Mouse (Mus musculus) fibroblast of lung, adult 2 months (primary cell): Measurements from ENCODE around the gene Ndufa10.
A peak's percentile ranks its signal among the peaks of the same experiment; 100 is the strongest.
"Not testable (repeated sequence)": the region's sequence is repeated elsewhere in the genome, so short reads cannot be mapped to it uniquely, and the experiment has no call there.

Experiments
- DNase-seq: peaks from one replicate; pipeline ENCODE4 v3.0.0-alpha.2; 2011; ENCODE audit warnings: low read depth

Gene Ndufa10

DNA sequence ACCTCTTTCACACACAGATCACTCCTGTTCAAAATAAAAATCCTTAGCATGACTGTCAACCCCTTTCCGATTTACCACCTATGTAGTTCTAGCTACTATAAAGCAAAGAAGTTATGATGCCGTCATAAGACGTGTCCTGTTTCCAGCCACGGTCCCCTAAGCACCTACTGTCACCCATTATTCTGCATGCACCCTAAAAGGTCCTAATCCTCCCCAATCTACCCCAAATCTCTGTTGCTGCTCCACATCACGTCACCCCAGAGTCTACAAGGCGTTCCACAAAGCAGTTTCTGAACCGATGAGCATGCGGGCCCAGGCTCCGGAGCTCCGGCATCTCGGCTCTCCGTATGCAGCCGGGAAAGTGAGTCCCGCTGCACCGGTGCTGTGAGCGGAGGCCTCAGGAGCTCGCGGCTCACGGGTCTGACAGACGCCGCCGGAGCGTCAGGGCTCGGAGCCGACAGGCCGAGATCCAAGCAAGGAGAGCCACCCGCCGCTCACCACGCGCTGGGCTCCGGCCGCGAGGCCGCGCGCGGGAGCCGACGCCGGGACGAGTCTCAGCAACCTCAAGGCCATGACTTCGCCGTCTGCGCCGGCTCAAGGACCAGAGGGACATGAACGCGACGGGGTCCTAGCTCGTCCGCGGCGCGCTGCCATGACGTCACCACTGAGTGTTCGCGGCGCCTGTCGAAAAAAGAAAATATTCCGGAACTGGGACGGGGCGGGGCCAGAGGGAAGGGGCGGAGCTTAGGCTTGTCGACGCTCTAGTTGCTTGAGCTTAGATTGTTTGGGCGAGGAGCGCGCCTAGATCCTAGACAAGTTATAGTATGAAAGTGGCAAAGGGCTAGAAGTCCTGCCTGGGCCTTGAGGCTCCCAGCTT is at the start of gene Ndufa10:
Gene Ndufa10, minus strand, starts transcription at position 696 of the 877 bp plus-strand sequence.
- DNase-seq: peak; percentile 79

DNA sequence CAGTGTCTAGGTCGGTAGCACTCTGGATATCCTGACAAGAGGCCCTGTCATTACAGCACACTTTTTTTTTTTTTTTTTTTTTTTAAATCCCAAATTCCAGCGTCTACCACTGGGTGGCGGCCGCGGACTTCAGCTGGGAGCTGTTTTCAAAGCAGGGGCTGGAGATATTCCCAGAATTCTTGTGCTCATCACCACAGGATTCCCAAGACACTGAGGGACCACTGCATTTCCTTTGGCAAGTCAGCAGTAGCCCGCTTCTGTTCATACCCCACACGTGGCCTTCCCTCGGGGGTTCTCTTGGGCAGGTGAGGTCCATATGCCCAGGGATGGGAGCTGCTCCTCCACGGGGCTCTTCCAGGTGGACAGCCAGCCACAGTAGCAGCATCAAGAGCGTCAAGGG is 47.7 kb upstream of the Ndufa10 start:
- DNase-seq: peak; percentile 30

DNA sequence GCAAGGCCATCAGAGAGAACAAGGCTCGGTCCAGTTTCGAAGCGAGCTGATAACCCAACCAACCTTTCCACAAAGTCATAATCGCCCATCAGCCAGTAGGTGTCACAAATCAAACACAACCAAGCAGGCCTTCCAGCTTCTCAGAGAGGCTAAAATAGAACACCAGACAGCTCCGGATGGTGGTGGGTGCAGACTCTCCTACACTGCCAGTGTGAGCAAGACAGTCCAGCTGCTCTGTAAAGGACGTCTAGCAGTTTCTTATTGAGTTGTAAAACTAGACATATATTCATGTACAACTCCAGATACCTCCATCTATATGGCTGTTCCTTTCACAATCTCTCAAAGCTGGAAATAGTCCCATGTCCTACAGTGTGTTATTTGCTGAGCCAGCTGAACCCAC is 45.4 kb upstream of the Ndufa10 start:
- no peak for DNase-seq

DNA sequence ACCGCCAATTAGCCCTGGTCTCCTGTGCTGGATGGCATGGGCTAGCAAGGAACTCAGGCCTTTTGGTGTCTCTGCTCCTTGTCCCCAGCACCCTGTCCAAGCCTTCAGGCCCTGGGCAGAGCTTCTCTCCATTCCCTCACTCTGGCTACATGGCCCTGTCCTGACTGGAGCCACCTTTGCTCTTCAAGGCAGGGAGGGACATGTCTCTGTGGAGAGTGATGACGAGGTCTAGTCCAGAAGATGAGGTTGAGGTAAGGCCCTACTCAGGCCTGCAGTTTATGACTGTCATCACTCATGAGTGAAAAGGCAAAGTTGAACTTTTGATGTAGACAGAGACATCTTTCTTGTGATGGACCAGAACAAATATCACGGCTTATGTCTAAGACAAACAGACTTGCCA is 44.9 kb upstream of the Ndufa10 start, which contains the start of gene Olfr1414:
Gene Olfr1414, minus strand, starts transcription at position 101 of the 400 bp plus-strand sequence.
- no peak for DNase-seq

DNA sequence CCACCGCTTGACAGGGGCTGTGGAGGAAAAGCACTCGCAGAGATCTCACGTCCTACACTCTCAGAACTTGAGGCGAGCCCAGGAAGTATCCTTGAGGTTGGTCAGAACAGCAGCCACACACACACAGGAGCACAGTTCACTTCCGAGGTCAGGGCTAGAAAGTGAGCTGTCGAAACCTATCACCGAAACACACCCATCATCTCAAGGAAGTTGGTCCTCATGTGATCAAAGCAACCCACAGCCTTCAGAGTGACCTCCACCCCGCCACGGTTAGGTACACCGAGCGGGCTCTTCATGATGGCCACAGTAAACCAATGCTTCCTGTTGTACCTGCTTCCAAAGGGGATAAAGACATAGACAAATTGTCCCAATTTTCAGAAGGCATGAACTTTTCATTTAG is 41.7 kb upstream of the Ndufa10 start:
- DNase-seq: no peak

DNA sequence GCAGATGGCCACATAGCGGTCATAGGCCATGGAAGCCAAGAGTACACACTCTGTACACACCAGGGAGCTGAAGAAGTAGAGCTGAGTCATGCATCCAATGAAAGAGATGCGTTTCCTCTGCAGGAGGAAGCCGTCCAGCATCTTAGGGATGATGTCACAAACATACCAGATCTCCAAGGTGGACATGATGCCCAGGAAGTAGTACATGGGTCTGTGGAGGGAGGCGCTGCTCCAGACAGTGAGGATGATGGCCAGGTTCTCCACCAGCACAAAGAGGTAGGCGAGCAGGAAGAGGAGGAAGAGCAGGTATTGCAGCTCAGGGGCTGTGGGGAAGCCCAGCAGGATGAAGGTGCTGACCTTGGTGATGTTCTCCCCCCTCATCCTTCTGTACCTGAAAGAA is 38.0 kb upstream of the Ndufa10 start:
- DNase-seq: not testable (repeated sequence)

DNA sequence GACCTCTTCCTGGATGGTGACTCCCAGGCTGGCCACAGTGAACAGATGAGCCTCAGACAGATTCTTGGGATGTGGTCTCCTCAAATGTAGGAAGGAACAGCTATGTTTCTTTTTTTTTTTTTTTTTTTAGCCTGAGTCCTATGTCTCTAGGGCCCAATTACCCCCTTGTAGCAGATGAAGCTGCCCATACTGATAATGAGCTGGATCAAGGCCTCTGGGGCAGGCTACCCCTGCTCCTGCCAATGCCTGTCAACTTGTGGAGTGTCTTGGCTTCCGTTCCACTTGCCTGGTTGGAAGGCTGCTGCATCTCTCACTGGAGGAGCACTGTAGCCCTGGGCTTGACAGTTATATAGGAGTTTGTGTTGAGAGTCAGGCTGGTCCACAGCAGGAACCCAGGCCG is 22.3 kb upstream of the Ndufa10 start, which contains the start of gene Olfr1415:
Gene Olfr1415, minus strand, starts transcription at position 101 of the 400 bp plus-strand sequence.
- DNase-seq: no peak

DNA sequence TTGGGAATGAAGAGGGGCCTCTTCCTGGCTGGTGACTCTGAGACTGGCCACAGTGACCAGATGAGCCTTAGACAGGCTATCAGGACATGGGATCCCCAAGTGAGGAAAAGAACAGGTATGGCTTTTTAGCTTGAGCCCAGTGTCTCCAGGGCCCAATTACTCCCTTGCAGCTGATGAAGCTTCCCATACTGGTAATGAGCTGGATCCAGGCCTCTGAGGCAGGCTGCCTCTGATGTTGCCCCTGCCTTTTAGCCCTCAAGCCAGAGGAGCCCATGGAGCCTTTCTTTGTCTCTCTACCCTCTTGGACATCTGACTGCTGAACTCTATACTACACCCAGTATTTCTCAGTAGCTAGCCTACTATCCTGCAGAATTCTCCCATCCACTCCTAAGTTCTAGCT is 11.4 kb upstream of the Ndufa10 start, which contains the start of gene Olfr1416:
Gene Olfr1416, minus strand, starts transcription at position 101 of the 400 bp plus-strand sequence.
- no peak for DNase-seq

DNA sequence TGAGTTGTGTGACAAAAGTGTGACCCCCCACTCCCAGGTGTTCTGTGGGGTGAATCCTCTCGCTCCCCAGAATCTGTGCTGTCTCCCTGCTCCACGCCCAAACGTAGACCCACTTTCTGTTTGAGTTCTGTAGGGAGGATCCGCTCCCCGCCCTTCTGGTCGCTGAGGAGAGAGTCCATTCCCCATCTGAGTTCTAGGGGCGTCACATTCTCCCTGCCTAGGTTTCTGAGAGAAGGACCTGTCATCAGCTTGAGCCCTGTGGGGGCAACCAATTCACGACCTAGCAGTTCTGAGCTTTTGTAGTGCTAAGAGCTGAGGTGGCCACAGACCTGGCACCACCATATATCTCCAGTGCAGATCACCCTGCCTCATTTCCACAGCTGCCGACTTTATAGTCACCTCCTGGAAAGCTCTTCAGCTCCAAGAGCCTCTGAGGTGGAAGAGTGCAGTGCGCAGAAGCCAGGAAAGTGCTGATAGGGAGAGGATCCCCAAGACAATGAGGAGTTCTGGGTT is 462 bp upstream of the Ndufa10 start:
- no peak for DNase-seq

DNA sequence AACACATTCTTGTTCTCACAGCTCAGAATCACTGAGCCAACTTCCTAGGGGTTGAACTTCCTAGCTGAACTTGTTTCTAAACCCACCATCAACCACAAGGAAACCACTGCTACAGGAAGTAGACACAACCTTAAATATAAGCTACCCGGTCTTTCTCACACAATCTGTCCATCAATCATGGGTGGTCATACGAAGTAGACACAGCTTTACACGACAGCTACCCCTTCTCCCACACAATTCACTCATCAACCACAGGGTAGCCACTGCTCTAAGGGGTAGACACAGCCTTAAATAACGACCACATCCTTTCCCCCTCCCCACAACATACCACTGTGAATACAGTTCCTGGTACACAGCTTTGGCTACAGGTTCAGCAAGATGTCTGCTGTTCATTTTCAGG is 4.8 kb downstream of the Ndufa10 start:
- DNase-seq: no peak

DNA sequence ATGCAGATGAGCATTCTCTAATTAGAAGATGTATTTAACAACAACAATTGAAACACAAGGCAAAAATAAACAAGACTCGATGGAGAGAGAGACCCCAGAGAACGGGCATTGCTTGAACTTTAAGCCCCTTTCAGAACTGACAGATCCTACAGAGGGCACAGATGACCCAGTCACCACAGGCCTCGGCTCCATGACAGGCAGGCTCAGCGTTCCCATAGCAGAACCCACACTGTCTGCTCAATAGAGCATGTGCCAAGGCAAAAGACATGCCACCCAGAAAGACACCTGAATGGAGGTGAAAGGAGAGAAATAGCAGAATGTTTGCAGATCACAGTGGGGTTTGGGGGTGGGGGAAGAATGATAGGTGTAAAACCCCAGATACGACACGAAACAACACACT is 15.2 kb downstream of the Ndufa10 start:
- DNase-seq: no peak

DNA sequence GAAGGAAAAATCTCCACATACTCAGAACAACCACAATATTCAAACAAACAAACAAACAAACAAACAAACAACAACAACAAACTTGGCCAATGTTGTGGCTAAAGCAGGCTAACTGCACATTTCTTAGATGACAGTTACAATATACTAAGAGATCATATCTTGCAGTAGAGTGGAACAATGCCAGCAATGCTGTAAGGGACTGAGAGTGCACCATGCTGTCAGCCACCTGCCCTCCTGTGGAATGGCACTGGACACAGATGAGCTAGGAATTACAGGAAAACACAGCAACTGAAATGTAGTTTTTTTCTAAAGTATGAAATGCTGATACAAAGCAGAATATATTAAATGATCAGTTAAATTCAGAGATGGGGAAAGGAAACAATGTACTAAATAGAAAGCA is 15.9 kb downstream of the Ndufa10 start:
- DNase-seq: no peak

DNA sequence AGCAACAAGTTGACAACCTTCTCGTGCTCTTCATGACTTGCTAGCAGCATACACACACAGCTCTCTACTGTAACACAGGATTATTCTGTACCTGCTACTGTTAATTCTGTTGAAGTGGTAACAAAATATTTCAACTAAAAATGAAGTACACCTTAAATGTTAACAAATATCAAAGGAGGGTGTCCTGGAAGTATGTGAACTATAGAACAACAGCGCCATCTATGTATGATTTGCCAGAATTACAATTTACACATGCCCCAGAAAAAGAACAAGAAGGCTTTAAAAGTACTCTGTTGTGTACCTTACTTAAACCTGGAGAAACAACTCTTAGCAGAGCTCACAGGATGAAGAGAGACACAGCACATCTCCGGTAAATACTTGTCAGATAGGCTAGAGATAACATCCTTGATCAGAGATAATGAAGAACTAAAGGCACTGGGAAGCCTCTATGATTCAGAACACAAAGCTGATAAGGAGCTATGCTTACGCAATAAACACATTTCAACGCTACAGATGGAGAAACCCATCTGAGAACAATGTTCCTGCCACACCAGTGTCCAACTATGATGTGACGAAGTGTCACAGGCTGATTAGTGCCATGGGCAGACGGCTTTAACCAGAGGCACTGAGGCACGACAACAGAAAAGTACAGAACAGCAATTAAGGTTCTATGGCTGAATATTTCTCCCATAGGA is 19.8 kb downstream of the Ndufa10 start:
- DNase-seq: no peak

DNA sequence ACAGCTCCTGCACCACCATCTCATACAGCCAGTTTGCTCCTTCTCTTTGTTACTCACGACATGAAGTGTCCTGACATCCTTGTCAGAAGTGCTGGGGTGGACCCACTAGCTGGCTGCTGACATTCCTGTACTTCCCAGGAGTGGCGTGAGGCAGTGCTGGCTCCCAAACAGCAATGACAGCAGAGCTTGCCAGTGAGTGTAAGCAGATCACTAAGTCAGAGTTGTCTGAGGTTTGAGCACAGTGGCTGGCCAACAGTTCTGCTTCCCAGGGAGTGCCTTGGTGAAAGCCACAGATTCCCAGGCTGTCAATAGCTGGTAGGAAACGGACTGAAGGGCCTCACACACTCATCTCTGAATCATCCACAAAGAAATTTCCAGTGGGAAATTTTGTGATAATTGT is 25.4 kb downstream of the Ndufa10 start:
- peak; percentile 64 for DNase-seq

DNA sequence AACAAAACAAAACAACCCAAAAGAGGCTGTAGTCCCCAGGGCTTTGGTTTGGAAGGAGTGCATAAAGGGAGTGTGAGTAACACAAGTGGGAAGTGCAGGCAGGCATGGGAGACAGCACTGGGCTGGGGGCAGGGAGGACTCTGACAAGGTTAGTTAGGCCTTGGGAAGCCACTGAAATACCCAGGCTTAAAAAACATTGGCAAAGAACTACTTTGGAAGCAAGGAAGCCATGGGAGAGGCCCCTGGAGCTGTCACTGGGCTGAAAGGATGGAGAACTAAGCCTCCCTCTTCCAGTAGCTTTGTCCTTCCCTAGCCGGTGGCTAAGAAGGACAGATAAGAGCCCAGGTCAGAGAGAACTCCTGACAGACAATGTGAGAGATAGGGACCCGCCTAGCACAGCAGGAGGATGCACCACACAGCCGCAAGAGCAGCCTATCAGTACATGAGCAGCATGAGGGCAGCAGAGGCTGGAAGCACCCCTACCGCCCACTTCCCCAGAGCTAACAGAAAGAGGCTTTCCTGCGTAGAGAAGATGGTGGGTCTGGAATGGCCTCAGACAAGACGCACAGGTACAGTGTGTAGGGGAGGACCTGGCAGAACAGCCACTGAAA is 32.1 kb downstream of the Ndufa10 start:
- DNase-seq: no peak

DNA sequence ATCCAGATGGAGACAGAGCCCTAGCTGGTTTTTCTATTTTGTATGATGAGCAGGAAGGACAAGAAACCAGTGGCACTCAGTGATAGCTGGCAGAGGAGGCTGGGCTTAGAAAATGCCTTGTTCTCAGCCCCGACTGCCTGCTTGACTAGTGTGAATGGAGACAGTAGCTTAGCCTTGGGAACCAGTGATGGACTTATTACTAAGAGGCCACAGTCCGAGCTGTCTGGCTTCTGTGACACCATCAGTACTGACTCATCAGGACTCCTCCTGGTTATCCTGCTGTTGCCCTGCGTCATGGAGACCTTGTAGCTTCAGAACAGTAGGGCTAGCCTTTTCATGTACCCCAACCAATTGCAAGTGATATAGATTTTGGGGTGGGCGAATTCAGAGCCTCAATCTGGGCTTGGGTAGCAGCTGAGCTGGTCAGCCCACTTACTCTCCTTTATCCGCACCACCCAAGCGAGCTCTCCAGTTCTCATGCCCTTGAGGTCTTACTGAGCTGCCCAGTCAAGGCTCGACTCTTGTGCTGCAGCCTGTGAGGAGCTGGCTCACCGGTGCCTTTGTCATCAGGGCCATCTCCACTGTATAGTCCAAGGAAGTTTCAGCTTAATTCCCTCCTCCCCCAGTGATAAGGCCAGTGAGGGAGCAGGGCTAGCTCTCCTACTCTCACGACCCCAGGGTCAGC is 33.5 kb downstream of the Ndufa10 start:
- DNase-seq: no peak

DNA sequence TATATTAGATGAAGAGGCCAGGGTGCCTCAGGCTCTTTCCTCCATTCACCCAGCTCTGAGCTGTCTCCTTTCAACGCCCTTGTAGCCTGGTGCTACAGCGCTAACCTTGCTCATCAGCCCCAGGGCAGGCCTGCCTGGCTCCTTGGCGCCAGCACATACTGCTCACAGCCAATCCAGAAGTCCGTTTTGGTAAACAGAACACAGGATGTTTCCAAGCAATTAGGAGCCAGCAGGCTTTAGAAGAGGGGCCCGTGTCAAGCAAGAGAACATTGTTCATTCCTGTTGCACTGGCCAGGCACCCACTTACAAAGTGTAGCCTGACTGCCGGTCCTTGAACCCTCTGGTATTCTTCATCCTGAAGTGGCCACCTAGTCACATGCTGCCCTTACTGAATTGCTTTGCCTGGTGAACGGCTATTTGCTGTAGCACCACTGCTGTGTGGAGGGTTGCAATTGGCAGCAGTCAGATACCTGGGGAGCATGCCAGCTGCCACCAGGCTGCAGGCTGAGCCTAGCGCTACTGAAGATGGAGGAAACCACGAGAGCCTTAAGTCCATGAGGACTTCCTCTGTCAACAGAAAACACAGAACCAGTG is 35.9 kb downstream of the Ndufa10 start:
- DNase-seq: no peak

DNA sequence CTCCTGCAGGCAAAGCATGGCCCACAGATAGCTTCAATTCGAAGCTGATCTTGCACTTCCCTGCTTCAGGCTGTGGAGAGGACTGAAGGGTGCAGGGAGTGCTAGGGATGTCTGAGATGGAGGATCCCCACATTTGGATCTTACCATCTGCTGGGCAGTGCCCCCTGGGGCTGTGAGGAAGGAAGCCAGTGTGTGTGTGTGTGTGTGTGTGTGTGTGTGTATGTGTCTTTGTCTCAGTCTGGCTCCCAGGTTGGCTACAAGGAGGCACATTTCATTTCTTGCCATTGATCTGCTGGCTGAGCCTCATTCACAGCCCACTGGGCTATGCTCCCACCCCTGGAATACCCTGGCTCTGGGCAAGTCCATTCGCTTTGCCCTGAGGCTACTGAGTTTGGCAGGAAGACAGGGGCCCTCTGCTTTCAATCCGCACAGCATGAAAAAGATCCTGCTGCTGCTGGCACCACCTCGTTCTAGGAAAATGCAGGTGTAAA is 36.8 kb downstream of the Ndufa10 start:
- no peak for DNase-seq

DNA sequence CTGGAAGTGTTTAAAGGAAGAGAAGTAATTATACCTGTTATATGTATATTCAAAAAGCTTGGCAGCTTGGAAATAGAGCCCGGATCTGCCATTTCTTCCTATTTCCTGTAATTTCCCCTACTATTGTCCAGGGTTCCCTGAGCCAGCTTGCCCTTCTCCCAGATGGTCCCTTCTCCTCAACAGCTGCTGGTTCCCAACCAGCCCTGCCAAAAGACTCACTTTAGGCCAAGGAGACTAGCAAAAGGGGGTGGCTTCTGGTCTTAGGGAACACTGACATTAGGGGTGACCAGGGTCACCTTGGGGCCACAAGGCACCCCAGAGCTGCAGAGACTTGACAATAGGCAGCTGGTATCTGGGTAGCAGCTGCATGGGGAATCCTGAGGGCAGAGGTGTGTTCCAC is 38.7 kb downstream of the Ndufa10 start:
- DNase-seq: no peak

DNA sequence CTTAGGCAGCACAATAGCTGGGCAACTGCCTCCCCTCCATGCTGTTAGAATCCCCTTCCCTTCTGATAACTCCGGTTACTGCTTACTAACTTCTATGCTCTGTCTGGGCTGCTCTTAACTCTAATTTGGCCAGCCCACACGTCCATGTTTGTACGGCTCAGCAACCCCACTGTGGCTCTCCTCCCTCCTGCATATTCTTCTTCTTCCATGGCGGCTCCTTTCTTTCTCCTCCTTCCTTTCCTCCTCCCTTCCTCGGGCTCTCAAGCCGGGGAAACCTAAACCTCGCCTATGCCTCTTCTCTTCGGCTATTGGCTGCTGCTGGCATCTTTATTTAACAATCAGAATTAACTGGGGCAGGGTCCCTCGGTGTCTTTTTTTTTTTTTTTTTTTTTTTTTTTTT is 40.9 kb downstream of the Ndufa10 start:
- no peak for DNase-seq

DNA sequence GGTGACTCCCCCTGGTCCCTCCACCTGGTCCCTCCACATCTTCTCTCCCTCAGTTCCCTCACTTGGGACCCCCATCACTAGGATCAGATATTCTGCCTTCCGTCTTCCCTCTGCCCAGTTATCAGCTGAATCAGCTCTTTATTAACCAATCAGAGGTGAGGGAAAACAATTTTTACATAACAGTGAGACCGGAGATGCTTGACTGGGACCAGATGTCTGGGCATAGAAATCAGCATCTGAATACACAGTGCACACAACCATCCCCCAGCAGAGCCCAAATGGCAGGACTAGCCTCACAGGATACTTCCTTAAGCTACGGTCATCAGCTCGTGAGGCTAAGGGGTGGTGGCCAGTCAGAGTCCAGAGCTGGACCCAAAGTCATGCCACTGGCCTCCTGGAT is 41.6 kb downstream of the Ndufa10 start:
- DNase-seq: no peak
